Mouse (Mus musculus) liver, embryonic 14.5 days (tissue): ENCODE results near the gene Spire2. TPM values are rescaled to one million over a fixed set of nuclear protein-coding genes. Genes with fewer than 3 reads are reported as not detected.

Experiments
- ATAC-seq: fragments of 200-750 bp; cut with Nextera tagmentation; 2 replicates; pipeline ENCODE4 v1.8.0; 2017; ENCODE audit warnings: moderate number of reproducible peaks, mild to moderate bottlenecking, moderate library complexity; ENCODE audit not compliant: insufficient read depth
- DNase-seq, 3 experiments: peaks; one replicate each; pipeline ENCODE4 v3.0.0-alpha.2; 2012 to 2013; ENCODE audit warnings: low read depth in 3 of 3, low spot score in 3 of 3
- H3K27ac ChIP-seq: fragments of 300-500 bp; sonication (generic); 2 replicates; pipeline ENCODE4 v1.5.1; 2014; ENCODE audit warnings: moderate library complexity, mild to moderate bottlenecking, control low read depth, inconsistent platforms
- H3K27me3 ChIP-seq: fragments of 300-500 bp; sonication (generic); 2 replicates; pipeline ENCODE4 v1.6.1; 2014; ENCODE audit warnings: mild to moderate bottlenecking, low read length, moderate library complexity; ENCODE audit not compliant: control insufficient read depth, insufficient read depth
- H3K36me3 ChIP-seq: fragments of 300-500 bp; sonication (generic); replicated peaks from 2 replicates; pipeline ENCODE4 v1.6.1; 2014; ENCODE audit warnings: low read depth; ENCODE audit not compliant: control insufficient read depth, insufficient read depth
- H3K4me1 ChIP-seq, 2 experiments: fragments of 200-500 bp in 1 of 2; fragments of 300-500 bp in 1 of 2; sonication (generic) in 1 of 2; replicated peaks; 2 replicates each; pipeline ENCODE4 v1.6.1; 2012 to 2014; ENCODE audit warnings: antibody characterized with exemption in 1 of 2, inconsistent platforms in 1 of 2, low read length in 1 of 2; ENCODE audit not compliant: control insufficient read depth in 2 of 2, insufficient read depth in 2 of 2
- H3K4me2 ChIP-seq: fragments of 300-500 bp; sonication (generic); 2 replicates; pipeline ENCODE4 v1.6.1; 2014; ENCODE audit warnings: low read depth, mild to moderate bottlenecking, control low read depth, moderate library complexity
- H3K4me3 ChIP-seq, 2 experiments: fragments of 200-500 bp in 1 of 2; fragments of 300-500 bp in 1 of 2; sonication (generic) in 1 of 2; 2 replicates each; pipeline ENCODE4 v1.5.1; 2012 to 2014; ENCODE audit warnings: low read depth in 2 of 2, low read length in 2 of 2, mild to moderate bottlenecking in 2 of 2, control low read depth in 1 of 2, inconsistent platforms in 1 of 2, moderate library complexity in 1 of 2; ENCODE audit not compliant: insufficient read depth in 1 of 2
- H3K9ac ChIP-seq: fragments of 300-500 bp; sonication (generic); replicated peaks from 2 replicates; pipeline ENCODE4 v1.6.1; 2014; ENCODE audit warnings: mild to moderate bottlenecking, control low read depth, moderate library complexity
- H3K9me3 ChIP-seq: fragments of 300-500 bp; sonication (generic); 2 replicates; pipeline ENCODE4 v1.6.1; 2016; ENCODE audit warnings: low read length, mixed read lengths; ENCODE audit not compliant: control insufficient read depth
- CTCF ChIP-seq: IDR thresholded peaks from 2 replicates; pipeline ENCODE4 v1.5.1; 2016; ENCODE audit warnings: antibody characterized with exemption, low read depth, control low read depth
- EP300 ChIP-seq: IDR thresholded peaks from 2 replicates; pipeline ENCODE4 v1.6.1; 2016; ENCODE audit warnings: antibody characterized with exemption, low read depth
- WGBS: fragments of 180-500 bp; shearing (Covaris S2); extraction: QIAGEN DNeasy Blood & Tissue Kit; methylation state at CpG from one replicate; pipeline ENCODE4 v1.1.7; 2014; ENCODE audit not compliant: insufficient replicate concordance; 5-methylcytosine and 5-hydroxymethylcytosine counted together
- polyA plus RNA-seq, 2 experiments: library from polyadenylated mRNA; depleted of rRNA in 1 of 2; stranded (reverse) in 1 of 2; unstranded in 1 of 2; fragments of >200 nt; fragmentation: Nextera tagmentation in 1 of 2; extraction: Ambion mirVana in 1 of 2; gene quantifications; 2 replicates each; pipeline versions ENCODE4 v1.2.1 to v1.2.3; 2012 to 2014

Gene Spire2
- polyA plus RNA-seq, 2 experiments: 2.2 to 3.0 TPM

DNA sequence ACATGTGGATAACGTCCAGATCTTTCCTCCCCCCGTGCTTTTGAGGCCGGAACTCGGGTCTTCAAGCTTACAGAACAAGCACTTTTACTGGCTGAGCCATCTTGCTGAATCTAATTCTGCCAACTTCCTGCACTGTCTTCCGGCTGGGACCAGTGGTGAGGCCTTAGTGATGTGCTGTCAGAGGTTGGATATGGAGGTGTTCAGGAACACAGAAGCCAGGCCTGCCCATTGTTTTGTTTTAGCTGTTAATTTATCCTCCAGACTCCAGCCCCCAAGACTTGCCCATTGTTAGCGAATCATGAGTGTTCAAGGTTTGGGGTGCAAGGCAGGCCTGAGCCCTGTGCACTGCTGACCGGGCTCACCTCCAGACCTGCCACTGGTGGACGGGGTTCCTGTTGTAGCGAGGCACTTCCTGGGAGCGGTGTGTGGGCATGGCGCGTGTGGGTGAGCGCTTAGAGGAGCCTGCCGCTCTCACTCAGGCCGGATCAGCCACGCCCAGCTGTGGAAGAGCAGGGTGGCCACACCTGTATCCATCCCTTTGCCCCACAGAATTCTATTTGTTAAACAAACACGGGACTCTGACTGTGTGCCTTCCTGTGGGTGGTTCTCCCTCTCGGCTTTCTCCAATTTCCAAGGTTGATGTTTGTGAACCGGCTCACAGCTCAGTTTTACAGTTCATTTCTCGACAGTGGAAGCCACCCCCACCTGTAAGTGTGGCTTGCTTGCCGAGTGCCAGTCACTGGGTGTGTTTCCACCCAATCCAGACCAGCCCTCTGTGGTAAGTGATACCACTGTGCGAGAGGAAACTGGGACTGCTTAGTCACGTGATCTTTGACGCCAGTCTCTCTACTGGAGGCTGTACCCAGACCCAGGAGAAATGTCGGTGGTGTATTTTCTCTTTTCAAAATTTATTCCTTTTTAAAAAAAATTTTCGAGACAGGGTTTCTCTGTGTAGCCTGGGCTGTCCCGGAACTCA, 8.8 kb downstream of the Spire2 start:
- Histone ChIP-seq H3K36me3 (no peaks in the 10 kb centered on the region), H3K27me3 (no peaks in the 10 kb centered on the region), H3K9ac (no peak overlapping the region), H3K4me3 (no peak overlapping the region), H3K4me1 (peaks cover 0 to 6% of the 10 kb centered on the region in 2 experiments; a peak in 2 of 4 replicates), H3K9me3 (no peaks in the 10 kb centered on the region), H3K4me2 (0 out of 2 replicates have a peak overlapping the region, but pooled peaks have one; percentile 4), H3K27ac (no peak overlapping the region)
- ATAC-seq (peak; percentile 62), DNase-seq (no peak)
- TF ChIP-seq CTCF (no peak), EP300 (no peak)
- 53% methylated on average over 27 of the region's 27 CpGs for WGBS

- H3K27me3 ChIP-seq: no peaks in the 10 kb centered on the region
- no peaks in the 10 kb centered on the region for H3K9me3 ChIP-seq
- ATAC-seq: no peak
- H3K4me1 ChIP-seq: peaks cover 0 to 6% of the 10 kb centered on the region in 2 experiments; a peak in 2 of 4 replicates
- no peak overlapping the region for H3K4me2 ChIP-seq
- no peak overlapping the region for H3K9ac ChIP-seq
- no peak for DNase-seq
- 52% methylated on average over 8 of the region's 8 CpGs for WGBS
- H3K36me3 ChIP-seq: no peaks in the 10 kb centered on the region
- no peak overlapping the region for H3K27ac ChIP-seq
- H3K4me3 ChIP-seq: no peak overlapping the region
- TF ChIP-seq EP300 (no peak), CTCF (no peak)
These were observed 9.7 kb downstream of the Spire2 start for GRCm38 (mm10) chr8:123342253-123342652.

DNA sequence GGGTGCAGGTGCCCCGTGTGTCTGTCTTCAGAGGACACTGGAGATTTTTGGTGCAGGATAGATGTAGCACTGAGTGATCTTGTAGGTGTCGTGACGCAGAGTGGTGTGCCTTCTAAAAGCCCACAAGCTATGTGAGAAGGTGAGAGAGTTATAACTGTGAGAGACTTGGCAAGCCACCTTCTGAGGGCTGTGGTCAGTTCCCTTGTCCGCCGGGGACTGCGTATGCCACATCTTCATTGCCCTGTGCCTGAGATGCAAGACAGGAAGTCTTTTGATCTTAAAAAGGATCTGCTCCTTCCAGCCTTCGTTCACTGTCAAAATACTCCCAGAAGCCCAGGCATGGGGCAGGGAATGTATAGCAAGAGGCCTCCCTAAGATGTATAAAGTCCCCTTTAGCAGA, 10.4 kb downstream of the Spire2 start:
- Histone ChIP-seq H3K36me3 (no peaks in the 10 kb centered on the region), H3K4me1 (peaks cover 2 to 9% of the 10 kb centered on the region in 2 experiments; a peak in 3 of 4 replicates), H3K4me3 (no peak overlapping the region), H3K27ac (no peak overlapping the region), H3K27me3 (no peaks in the 10 kb centered on the region), H3K4me2 (no peak overlapping the region), H3K9me3 (no peaks in the 10 kb centered on the region), H3K9ac (no peak overlapping the region)
- TF ChIP-seq EP300 (no peak), CTCF (no peak)
- ATAC-seq (no peak), DNase-seq (no peak)
- 45% methylated on average over 7 of the region's 7 CpGs for WGBS

DNA sequence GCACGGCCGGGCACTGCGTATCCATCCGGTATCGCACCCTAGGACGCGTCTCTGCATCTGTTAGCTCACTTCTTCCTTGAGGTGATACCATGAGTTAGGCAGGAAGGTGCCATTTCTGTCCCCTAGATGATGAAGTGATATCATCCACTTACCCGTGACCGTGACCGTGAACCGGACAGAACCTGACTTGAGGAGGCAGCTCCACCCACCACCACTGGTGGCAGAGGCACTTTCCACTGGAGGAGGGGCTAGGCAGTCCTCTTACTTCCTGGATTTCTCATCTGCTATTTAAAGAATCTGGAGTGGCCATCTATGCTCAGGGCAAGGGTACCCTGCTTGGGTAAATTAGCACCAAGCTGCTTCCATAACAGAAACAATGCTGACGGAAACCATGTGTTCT, 10.9 kb downstream of the Spire2 start:
- ATAC-seq (no peak), DNase-seq (no peak)
- Histone ChIP-seq H3K27me3 (no peaks in the 10 kb centered on the region), H3K4me1 (peaks cover 2 to 14% of the 10 kb centered on the region in 2 experiments; a peak in 3 of 4 replicates), H3K9me3 (no peaks in the 10 kb centered on the region), H3K36me3 (no peaks in the 10 kb centered on the region), H3K9ac (no peak overlapping the region), H3K4me3 (no peak overlapping the region), H3K4me2 (no peak overlapping the region), H3K27ac (no peak overlapping the region)
- WGBS: 69% methylated on average over 12 of the region's 12 CpGs
- TF ChIP-seq CTCF: no peak
- no peak for TF ChIP-seq EP300

- TF ChIP-seq CTCF (no peak), EP300 (no peak)
- no peaks in the 10 kb centered on the region for H3K9me3 ChIP-seq
- no peak for ATAC-seq
- no peak overlapping the region for H3K9ac ChIP-seq
- no peak overlapping the region for H3K27ac ChIP-seq
- peaks cover 2 to 22% of the 10 kb centered on the region in 2 experiments; a peak in 3 of 4 replicates for H3K4me1 ChIP-seq
- DNase-seq: no peak
- H3K4me3 ChIP-seq: no peak overlapping the region
- no peaks in the 10 kb centered on the region for H3K36me3 ChIP-seq
- WGBS: 55% methylated on average over 8 of the region's 8 CpGs
- no peaks in the 10 kb centered on the region for H3K27me3 ChIP-seq
- H3K4me2 ChIP-seq: no peak overlapping the region
These were observed 12.6 kb downstream of the Spire2 start for GRCm38 (mm10) chr8:123345135-123345534.
